Mouse (Mus musculus): ENCODE data around the gene Rapgefl1.

DNA sequence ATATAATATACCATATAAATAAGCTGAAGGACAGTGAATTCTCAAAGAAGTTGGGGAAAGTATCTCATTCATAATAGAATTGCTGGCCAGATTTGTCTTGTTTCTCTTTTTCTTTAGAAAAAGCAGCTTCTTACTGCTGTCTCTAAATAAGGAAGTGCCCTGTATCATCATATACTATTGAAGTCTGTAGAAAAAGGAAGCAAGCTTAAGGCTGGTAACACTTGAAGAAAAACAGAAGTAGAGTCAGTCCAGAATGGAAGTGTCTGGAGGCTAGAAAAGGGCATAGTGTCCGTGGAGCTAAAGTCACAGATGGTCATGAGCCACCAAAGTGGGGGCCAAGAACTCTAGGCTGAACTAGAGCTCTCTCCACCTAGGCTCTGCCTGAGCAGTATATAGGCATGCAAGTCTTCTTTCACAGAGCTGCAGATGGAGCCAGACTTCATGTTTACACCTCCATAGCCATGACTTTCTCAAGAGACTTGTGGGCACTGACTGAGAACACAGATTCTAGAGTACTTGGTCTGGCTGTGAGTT is 19.8 kb upstream of the Rapgefl1 start:
- TF ChIP-seq CTCF (IDR thresholded peaks at IDR 0.05; ENCODE audit: control insufficient read depth, insufficient read depth, insufficient replicate concordance, low read depth, low read length) (no peak), POLR2A (IDR thresholded peaks at IDR 0.05; ENCODE audit: control insufficient read depth, low read depth, low read length) (no peak)
